Mouse (Mus musculus) regulatory T cell (primary cell): ENCODE results near the gene Best3.

Experiments used
- in situ Hi-C: fragments of 300-600 bp; cut with MboI, MseI; formaldehyde crosslinking; loops from one replicate; pipeline ENCODE4 v1.15.1; 2025; ENCODE audit warnings: high pct_unique_total_duplicates

Best3 gene

DNA sequence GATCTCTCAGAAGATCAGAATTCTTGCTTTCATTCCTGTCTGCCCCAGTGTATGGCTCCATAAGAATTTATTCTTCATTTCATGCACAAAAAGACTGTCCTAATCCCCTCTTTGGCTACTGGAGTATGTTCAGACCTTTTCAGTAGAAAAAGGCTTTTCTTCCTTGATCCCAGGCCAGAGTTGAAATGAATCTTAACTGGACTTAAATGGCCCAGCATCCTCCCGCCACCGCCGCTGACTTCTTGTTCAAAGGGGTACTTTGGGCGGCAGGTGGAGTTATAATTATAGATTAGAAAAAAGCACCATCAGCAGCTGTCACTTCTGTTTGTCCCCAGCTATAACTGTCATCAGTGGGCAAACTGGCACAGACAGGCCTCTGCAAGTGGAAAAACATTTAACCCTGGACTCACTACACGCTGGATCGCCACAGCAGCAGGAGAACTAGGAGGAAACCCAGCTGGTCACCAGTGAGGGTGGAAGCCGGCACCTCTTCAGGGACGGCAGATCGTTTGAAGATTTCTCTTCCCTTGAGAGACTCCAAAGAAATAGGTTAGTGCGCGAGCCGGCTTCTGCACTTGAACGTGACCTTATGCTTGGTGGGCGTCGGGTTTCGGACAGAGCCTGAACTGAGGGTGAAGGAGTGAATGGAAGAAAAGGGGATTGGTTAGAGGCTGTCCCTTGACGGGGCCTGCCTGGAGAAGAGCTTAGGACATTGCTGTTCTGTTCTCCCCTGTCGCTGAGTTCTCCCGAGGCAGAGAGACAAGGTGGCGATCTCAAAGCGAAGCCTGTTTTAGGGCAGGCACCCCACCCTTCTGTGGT, at the start of gene Best3:
Gene Best3, plus strand, starts transcription at position 51 of the 819 bp plus-strand sequence.
- in situ Hi-C loops: no loop called here

DNA sequence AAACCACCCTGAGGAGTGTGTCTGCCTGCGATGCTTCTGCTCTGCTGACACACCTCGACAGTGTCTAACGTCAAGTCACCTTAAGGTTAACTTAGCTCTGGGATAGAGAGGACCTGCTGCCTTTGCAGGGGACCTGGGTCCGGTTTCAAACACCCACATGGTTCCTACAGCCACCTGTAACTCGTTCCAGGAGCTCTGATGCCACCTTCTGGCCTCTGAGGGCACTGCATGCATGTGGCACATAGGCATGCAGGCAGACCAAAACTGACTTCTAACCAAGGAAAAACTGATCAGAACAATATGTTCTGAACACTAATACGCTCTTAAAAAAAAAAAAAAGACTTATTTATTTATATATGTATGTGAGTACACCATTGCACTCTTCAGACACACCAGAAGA, 43.1 kb upstream of the Best3 start:
- in situ Hi-C loops: loop anchor here (5.0 to 25.0 kb wide), 2 partner anchors 41 to 1581 kb away; partner anchors contain the start of gene Tmem19

DNA sequence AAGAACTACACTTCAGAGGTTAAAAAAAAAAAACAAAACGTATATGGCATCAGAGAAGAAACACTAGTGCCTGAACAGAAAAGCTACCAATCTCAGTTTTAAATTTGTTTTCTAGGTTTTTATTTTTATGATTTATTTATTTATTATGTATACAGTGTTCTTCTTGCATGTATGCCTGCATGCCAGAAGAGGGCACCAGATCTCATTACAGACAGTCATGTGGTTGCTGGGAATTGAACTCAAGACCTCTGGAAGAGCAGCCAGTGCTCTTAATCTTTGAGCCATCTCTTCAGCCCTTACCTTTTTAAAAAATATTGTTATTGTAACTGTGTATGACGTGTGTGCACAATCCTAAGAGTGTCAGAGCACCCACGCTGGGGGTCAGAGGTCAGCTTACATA, 42.0 kb upstream of the Best3 start:
- in situ Hi-C loops: loop anchor here (5.0 to 25.0 kb wide), 2 partner anchors 42 to 1582 kb away; partner anchors contain the start of gene Tmem19

DNA sequence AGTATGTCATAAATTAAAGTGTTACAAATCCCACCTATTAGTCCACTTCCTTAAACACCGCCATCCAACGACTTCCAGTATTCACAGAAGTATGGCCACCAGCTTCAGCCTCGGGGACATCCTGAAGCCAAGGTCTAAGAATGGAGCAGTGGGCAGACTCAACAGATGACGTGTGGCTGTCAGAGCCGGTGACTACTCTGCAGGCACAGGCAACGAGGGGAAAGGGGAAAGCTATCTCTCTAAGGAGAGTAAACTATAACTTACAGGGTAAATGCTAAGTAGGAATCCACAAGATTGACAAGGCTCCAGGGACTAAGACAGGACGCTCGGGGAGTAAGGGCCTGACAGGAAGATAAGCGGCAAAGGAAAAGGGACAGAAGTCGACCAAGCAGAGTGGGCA, 41.2 kb upstream of the Best3 start:
- in situ Hi-C loops: loop anchor here (5.0 to 25.0 kb wide), 2 partner anchors 43 to 1583 kb away; partner anchors contain the start of gene Tmem19

DNA sequence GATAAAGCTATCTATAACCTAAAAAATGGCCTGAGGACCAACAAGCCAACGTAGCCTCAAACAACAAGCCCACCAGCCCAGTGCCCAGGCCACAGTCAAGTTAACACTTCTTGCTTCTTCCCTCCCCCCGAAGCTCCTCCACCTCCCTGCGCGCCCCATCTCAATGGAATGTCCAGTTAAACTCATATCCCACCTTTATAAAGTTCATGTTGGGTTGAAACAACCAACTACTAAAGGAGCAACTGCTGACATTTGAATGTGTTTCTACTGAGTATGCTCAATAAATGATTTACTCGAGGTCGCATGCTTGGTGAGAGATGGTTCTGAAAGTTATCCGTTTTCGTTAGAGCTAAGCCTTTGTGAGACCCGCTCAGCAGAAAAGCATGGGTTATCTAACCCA, 37.7 kb upstream of the Best3 start:
- in situ Hi-C loops: loop anchor here (25.0 kb wide), 1 partner anchor 1586 kb away; the partner anchor contains the start of gene Tmem19

DNA sequence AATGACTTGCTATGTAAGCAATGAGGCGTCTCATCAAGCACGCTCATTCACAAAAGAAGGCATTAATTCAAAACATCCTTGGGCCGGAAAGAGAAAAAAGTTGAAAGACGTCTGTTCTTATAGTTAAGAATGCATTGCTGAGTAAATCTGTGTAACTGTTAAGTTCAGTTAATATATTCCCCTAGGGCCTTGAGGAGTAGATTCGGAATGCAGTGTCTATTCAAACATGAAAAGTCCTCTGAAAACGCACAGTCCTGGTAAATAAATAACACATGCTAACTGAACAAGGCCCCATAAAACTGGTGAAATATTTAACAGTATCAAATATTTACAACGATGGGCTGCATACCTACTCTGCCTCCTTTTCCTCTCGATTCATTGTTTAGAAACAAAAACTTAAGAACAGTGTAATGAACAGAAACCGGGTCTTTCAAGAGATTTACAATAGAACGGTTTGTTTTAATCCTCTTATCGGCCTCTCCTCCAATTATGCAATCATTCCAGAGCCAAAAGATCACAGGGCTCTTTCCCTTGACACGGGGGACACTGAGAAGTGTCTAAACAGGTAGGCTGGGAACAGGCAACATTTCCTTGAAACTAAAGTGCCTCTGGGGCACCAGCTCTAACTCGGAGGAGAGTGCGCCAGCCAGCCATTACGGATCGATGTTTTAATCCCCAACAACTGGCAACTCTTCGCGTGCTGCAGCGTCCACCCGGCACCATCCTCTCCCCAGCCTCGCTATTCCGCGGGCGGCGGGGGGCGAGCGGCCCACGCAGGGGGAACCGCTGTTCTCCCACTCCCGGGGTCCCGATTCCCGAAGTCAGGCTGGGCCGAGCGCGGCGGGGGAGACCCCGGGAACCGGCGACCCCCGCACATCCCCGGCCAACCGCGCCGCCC, 36.8 kb upstream of the Best3 start:
- in situ Hi-C loops: loop anchor here (10.0 to 25.0 kb wide), 2 partner anchors 265 to 1587 kb away; partner anchors contain the start of gene Tmem19

DNA sequence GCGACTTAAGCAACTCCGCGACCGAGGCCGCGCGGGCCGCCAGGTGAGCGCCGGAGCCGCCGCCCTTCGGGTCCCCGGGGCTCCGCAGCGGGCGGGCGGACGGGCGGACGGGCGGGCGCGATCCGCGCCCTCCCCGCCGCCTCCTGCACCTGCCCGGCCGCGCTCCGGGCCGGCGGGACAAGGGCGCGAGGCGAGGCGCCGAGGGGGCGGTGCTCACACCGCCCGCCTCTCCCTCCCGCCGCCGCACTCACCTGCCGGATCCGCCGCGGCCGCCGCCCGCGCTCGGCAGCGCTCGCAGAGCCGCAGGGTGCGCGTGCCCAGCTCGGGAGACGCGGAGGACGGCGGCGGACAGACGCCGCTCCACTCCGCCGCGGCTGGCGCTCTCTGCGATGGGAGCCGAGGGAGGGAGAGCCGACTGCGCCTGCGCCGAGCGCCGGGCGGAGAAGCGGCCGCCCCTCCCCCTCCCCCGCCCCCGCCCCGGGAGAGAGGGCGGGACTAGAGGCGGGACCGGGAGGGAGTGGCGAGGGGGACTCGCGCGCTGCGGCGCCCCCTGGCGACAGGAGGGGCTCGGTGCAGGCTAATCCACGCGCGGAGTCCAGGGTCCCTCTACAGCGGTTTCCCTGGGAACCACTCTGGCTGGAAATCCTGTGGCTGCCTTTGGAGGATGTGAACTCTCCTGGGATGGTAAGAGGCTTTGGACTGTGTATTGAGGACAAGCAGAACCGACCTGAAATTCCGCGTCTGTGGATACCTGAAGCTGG, 35.9 kb upstream of the Best3 start, which contains the start of gene Rab3ip:
Gene Rab3ip, minus strand, starts transcription at position 761 of the 761 bp plus-strand sequence.
- in situ Hi-C loops: loop anchor here (10.0 kb wide), 1 partner anchor 265 kb away; no protein-coding TSS in a partner anchor

DNA sequence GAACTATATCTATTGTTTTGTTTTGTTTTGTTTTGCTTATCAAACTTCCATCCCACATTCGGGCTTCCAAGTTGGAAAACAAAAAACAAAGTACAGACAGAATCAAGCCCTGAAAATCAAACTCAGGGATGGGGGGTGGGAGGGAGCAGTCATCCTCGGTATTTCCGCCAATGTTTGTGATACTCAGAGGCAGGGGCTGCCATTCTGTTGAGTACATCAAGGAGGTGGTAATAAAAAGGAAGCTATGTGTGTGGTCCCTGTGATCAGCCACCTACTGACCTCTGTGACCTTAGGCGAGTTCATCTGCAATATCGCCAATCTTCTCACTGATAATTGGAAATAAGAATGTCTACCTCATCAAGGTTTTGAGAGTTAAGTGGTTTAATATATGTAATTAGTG, 35.2 kb upstream of the Best3 start:
- in situ Hi-C loops: loop anchor here (10.0 kb wide), 1 partner anchor 264 kb away; no protein-coding TSS in a partner anchor

DNA sequence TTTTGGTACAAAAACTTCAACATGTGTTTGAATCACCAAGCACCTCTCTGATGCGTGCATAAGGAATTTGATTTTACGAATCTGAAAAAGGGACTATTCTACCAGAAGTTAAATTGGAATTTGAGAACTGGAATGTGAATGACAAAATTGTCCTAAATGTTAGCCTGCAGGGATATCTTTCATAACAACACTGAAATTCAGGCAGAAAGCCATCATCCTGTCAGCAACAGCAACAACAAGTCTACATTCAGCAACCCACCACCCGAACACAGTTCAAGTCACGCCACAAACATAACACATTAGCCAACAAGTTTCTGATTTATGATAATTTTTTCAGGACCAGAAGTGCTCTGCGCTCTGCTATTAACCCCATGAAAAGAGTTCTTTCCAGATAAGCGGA, 30.9 kb upstream of the Best3 start:
- in situ Hi-C loops: loop anchor here (10.0 kb wide), 1 partner anchor 260 kb away; no protein-coding TSS in a partner anchor

DNA sequence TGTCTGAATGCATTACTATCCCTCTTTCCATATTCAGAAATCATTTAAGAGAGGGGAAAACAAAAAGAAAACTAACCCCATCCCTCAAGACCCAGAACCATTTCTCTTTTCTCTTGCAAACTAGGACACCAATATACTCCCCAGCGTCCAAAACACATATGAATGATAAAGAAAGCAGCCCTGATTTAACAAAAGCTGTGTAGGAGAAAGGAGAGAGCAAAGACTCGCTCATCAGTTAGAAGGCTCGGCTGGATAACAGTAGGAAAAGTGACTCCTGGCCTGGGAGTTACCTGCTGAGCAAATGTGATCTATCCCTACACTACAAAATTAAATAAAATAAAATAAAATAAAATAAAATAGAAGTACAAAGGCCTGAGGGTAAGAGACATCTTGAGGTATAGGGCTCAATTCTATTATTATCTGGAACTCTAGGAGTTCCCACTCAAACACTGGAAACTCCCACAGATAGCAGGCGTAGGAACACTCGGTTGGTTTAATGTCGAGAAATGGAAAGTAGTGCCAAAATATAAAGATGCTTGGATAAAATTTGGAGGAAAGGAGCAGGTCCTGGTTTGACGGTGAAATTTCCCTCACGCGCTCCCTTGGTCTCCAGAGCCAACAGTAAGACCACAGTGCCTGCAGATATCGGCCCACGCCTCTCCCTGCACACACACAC, 29.5 kb upstream of the Best3 start:
- in situ Hi-C loops: loop anchor here (10.0 kb wide), 1 partner anchor 258 kb away; no protein-coding TSS in a partner anchor

DNA sequence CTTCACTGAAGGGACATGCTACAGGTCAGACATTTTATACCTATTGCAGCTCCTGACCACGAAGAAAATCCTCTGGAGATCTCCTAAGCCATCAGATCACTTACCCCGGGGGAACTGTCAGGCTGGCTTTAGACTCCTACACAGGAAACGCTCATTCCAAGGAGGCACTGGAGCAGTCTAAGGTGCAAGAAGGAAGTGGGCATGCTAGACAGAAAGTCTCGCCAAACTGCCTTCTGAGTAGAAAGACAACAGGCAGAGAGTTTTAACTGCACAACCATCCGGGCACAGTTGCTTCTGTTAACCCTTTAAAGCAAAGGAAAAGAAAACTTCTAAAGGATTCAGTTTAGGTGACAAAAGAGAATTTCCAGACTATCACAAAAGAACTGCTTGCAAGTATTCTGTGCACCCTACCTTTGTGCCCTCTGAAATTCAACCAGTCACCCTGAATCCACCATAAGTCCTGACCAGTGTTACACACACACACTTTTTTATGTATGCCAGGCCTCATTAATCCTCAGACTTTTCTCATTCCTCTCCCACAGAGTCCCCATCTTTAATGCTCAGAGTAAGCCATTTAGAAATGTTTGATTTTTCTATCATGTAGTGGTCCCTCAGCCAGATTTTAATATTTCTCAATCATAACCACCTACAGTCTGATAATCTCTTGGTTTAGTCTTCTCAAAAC, 28.1 kb upstream of the Best3 start:
- in situ Hi-C loops: loop anchor here (10.0 kb wide), 1 partner anchor 257 kb away; no protein-coding TSS in a partner anchor

DNA sequence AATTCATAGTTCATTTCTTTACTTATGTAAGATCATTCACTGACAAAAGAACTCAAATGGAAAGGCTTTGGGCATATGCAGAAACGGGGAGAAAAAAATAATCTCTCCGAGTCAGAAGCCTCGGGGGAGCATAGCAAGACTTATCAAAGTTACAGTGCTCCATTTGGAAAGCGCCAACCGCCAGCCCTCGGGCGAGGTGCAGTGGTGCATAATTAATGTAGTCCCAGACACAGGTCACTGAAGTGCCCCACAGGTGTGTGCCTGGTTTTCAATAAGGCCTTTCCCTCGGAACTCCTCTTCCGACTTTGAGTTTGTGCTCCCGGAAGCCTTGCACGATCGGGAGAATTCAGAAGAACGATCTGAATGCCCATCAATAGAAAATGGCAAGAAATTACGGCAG, 24.0 kb upstream of the Best3 start:
- in situ Hi-C loops: no loop called here

DNA sequence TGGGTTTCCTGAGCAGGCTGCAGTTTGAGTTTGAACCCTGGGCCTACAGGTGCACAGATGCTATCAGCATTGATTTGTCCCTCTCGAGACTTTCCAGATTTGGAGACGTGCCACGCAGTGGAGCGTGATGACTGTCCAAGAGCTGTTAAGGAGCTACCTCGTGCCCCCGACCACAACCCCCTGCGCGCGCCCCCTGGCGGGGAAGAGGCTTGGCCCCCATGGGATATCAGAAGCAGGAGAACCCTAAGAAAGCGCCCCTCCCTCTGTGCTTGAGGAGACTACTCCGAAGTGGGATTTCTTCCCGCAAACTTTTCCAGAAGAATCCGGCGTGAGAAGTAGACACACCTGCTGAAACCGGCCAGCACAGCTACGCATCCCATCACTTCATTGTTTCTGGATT, 23.3 kb upstream of the Best3 start:
- in situ Hi-C loops: no loop called here

DNA sequence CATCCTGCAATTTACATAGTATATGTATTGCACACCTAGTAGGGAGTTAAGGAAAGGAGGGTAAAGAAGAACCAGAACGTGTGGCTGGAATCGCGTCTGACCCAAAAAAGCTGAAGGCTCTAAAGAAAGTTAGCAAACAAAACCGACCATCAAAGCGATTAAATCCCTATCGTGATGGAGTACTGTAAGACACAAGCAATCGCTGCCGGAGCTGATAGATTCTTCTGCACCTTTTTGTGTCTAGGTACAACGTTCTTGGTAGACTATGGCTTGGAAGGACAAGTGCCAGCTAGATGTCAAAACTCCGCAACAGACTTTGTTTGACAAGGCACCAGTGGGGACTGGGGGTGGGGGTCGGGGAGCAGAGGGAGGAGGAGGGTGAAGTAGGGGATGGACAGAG, 22.0 kb upstream of the Best3 start:
- in situ Hi-C loops: no loop called here

DNA sequence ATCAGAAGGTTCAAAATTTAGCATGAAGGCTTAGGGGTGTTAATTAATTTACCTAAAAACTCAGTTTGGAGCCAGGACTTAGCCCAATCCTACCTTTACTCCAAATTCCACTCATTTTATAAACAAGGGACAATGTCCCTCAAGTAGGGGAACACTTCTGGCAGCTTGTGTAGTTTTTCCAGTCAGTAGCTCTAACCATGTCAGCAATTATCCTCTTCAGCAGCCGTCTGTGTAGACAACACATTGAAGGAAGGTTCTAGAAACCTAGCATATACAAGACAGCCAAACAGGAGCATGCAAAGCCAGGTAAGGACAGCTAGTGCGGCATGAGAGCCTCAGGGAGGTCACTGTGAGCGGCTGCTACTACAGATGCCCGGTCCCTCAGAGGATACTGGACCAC, 21.5 kb upstream of the Best3 start:
- in situ Hi-C loops: no loop called here

DNA sequence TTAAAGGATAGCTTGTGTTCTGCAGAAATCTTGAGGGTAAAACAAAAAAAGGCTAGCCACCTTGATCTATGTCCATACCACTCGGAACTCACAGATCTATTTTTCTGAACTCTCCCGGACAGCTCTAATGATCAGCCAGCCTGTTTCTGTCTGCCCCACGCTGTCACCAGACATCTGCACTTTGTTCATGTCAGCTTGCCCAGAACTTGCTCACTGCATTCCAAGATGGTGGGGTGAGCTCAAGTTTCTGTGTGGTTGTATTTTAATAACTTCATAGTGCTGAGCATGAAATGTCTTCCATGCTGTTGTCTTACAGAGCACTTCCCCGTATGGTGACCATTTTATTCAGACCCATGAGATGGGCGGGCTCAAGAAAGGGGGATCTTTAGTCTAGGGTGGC, 20.8 kb upstream of the Best3 start:
- in situ Hi-C loops: no loop called here

DNA sequence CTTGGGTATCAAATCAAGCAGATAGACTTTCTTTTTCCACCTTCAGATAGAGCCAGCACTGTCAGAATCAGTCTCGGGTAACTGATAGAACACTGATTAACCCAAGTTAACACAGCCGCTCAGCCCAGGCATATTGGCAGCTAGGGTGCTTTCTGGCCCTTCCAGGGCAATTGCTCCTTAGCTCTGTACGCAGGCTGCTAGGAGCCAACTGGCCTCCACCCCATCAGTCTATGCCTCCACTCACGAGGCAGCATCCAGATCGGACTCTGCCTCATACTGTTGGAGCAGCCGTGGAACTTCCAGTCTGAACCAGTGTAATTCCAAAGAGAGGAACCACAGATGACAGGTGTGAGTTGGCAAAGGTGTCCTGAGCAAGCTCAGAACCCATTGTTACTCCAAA, 20.0 kb upstream of the Best3 start:
- in situ Hi-C loops: no loop called here

DNA sequence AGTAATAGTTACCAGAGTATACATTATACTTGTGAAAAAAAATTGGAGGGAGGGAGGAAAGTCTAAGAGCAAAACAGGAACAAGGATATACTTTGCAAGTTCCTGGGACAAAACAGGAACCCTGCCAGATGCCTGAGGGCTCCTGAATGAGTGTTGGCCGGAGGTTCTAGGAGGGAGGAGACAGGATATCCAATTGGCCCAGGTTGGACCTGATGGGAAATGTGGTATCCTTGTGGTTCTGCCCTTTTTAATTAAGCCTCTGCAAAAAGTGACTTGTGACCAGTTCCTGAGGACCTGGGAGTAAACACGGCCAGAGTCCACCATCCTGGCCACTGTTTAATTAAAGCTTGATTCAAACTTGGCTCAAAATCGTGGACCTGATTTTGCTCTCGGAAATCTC, 17.4 kb upstream of the Best3 start:
- in situ Hi-C loops: no loop called here

DNA sequence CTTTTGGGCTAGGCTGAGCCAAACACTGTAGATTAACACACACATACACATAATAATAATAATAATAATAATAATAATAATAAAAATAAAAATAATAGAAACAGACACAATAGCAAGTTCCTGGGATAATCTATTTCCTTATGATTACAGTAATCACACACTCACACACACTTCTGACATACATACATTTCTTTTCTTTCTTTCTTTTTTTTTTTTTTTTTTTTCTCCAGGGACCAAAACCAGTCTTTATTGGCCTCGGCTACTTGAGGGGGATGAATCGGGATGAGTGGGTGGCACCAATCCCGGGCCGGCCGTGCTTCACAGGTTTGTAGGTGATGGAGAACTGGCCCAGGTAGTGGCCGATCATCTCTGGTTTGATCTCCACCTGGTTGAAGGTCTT, 13.6 kb upstream of the Best3 start, which contains the start of gene Gm10271:
Gene Gm10271, minus strand, starts transcription at position 101 of the 400 bp plus-strand sequence.
- in situ Hi-C loops: no loop called here

DNA sequence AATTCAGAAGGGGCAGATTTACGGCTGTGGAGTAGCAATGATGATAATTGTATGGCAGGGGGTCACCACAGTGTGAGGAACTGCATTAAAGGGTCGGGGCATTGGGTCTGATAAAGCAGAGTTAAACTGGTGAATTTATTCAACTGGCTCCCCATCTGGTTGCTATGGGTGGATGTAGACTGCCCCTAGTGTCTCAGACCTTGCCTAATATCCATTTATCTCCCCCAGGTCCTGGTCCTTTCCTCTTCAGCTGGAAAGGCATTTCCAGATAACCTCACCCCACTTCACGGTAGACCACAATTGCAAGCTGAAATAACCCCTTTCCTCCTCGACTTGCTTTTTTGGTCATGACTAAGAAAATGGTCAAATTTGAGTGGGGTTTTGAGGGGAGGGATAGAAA, 8.7 kb upstream of the Best3 start:
- in situ Hi-C loops: no loop called here
